In the genomic region with DNA sequence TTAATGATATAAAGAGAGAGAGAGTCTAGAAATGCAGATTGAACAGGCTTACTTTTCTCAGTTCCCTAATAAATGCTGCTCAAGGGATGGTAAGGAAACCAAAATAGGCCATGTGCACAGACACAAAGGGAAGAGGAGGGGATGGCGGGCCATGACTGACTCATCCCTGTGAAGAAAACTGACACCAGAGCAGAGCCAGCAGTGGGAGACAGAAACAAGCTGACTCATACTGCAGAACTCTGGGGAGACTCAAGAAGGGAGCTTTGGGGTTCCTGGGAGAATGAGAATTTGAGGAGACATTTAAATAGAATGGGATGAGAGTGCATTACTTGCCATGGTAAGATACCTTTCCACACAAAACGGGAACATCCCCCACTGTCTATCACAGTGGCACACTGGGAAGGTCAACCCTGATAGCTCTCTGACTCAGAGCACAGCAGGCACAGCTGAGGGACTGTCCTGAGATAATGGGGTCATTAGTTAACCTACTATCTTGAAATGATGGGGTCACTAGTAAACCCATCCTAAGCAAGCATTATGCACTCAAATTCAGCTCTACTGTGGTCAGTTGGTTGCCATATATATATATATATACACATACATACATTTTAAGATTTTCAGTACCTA, we compare ENCODE assay signal across 15 mouse cellular contexts. TPM values are rescaled to one million over a fixed set of nuclear protein-coding genes. Genes with fewer than 3 reads are reported as not detected.
A peak's percentile ranks its signal among the peaks of the same experiment; 100 is the strongest.
DNase-seq lines count a peak whose midpoint lies in the region; ATAC-seq and TF ChIP-seq lines count a peak whose summit lies in the region.
"Had no signal": no experiment of that assay in that cellular context is flagged by ENCODE, and none has a peak within 500 bp of the region (broad histone marks: within the 10 kb centered on the region; RNA-seq: fewer than 3 reads in every experiment).

No protein-coding gene starts in this region.

- H3K79me2 ChIP-seq in C2C12 (ENCODE audit: control insufficient read depth, insufficient read depth), result no peaks in the 10 kb centered on the region

- no peak for ATAC-seq in hindbrain, embryonic 12.5 days (ENCODE audit: low FRiP score)
- ATAC-seq: intestine, postnatal 0 days had no signal

- H3K9me3 ChIP-seq in hindbrain, embryonic 12.5 days (replicated peaks), result no peaks in the 10 kb centered on the region

- TF ChIP-seq CTCF in C2C12 (IDR thresholded peaks at IDR 0.05; ENCODE audit: control insufficient read depth, insufficient read depth, insufficient read length), result no peak

- no peak overlapping the region for H3K4me2 ChIP-seq in hindbrain, embryonic 12.5 days (replicated peaks)
- H3K4me2 ChIP-seq: heart, embryonic 11.5 days had no signal

- no peaks in the 10 kb centered on the region for H3K4me1 ChIP-seq in hindbrain, embryonic 12.5 days

- WGBS in hindbrain, embryonic 12.5 days, result 79% methylated on average over 2 of the region's 2 CpGs

- no peaks in the 10 kb centered on the region for H3K27me3 ChIP-seq in C2C12 (ENCODE audit: control insufficient read depth, insufficient read depth, insufficient read length)
- no peaks in the 10 kb centered on the region for H3K27me3 ChIP-seq in hindbrain, embryonic 12.5 days

- intact Hi-C loops in left cerebral cortex, postnatal 14 days (cut with DNase I), result no loop called here

- no peak overlapping the region for H3K27ac ChIP-seq in hindbrain, embryonic 12.5 days
- H3K27ac ChIP-seq: liver, embryonic 14.5 days had no signal

- no peak overlapping the region for H3K4me3 ChIP-seq in C2C12 (ENCODE audit: insufficient read depth, poor library complexity, severe bottlenecking)
- H3K4me3 ChIP-seq in hindbrain, embryonic 12.5 days, result no peak overlapping the region

- H3K9ac ChIP-seq in hindbrain, embryonic 12.5 days, result no peak overlapping the region
- H3K9ac ChIP-seq: liver, embryonic 14.5 days had no signal

- no peaks in the 10 kb centered on the region for H3K36me3 ChIP-seq in C2C12 (ENCODE audit: control insufficient read depth, insufficient read depth)
- no peaks in the 10 kb centered on the region for H3K36me3 ChIP-seq in hindbrain, embryonic 12.5 days

- no peak overlapping the region for H3ac ChIP-seq in C2C12 (ENCODE audit: control insufficient read depth, insufficient read length, low read depth)

- H3K79me3 ChIP-seq in C2C12 (ENCODE audit: low read depth), result no peaks in the 10 kb centered on the region

- DNase-seq in layer of hippocampus, adult 18-20 months (ENCODE audit: low spot score in 2 of 2), result peak; percentile 19 to 65
- no peak for DNase-seq in layer of hippocampus, postnatal 10 days (ENCODE audit: low spot score in 2 of 2)
- peak; percentile 57 to 67 for DNase-seq in adrenal gland, postnatal 36 days
- peak; percentile 32 to 44 for DNase-seq in left cerebral cortex, postnatal 14 days (ENCODE audit: low spot score in 2 of 2)
- DNase-seq in gastrocnemius, adult 18-20 months (ENCODE audit: low spot score), result no peak
- DNase-seq in spleen, postnatal 36 days (ENCODE audit: low spot score in 2 of 2), result no peak
- DNase-seq: lung, postnatal 36 days; thymus, postnatal 25 days had no signal

TF ChIP-seq in C2C12, 6 proteins besides CTCF, POLR2A, EP300 and RAD21:
- peak; percentile 82 for TF ChIP-seq MAX (IDR thresholded peaks at IDR 0.05)
- peak; percentile 62 for TF ChIP-seq MYOD1 (IDR thresholded peaks at IDR 0.05; ENCODE audit: control insufficient read depth, insufficient read length, low read depth)
- TF ChIP-seq CEBPB (IDR thresholded peaks at IDR 0.05; ENCODE audit: low read depth), result no peak
- peak; percentile 28 for TF ChIP-seq FOSL1 (IDR thresholded peaks at IDR 0.05; ENCODE audit: insufficient read depth, low read length, poor library complexity, severe bottlenecking)
- peak; percentile 19 for TF ChIP-seq USF1 (IDR thresholded peaks at IDR 0.05; ENCODE audit: low read depth)
- TF ChIP-seq MYOG (IDR thresholded peaks at IDR 0.05; ENCODE audit: control insufficient read depth, extremely low read depth, insufficient read length), result no peak
TF ChIP-seq in C2C12: peak in this region for 4.

RNA-seq across cellular contexts. Expression of a gene that starts 15.3 kb away (rescaled TPM):
- total RNA-seq in layer of hippocampus, adult 18-20 months (2021), result 10 to 100 TPM in 1 of 2 experiments, 1 to 10 TPM in 1; 8.0 to 10.9 TPM
- total RNA-seq in layer of hippocampus, postnatal 10 days (2021), result 1 to 10 TPM; 7.0 to 9.1 TPM
- not detected for polyA plus RNA-seq in C2C12 (2012; fragmentation: generic; extraction: Trizol)
- total RNA-seq in adrenal gland, postnatal 36 days (2021), result 1 to 10 TPM in 1 of 2 experiments, under 1 TPM in 1; 0.73 to 1.3 TPM
- 1 to 10 TPM; 4.2 to 7.5 TPM for total RNA-seq in left cerebral cortex, postnatal 14 days (2021)
- polyA plus RNA-seq in hindbrain, embryonic 12.5 days (2016; fragmentation: Nextera tagmentation; extraction: Ambion mirVana), result 2.2 and 2.7 TPM in 2 replicates
- total RNA-seq in gastrocnemius, adult 18-20 months (2021), result not detected
- total RNA-seq: common myeloid progenitor, adult 5-6 weeks; hematopoietic stem cell, adult 5-6 weeks had no signal
- polyA plus RNA-seq: intestine, postnatal 0 days; liver, embryonic 14.5 days had no signal

RNA-seq across cellular contexts. Expression of a gene that starts 21.7 kb away (rescaled TPM):
- total RNA-seq in layer of hippocampus, adult 18-20 months (2021), result 10 to 100 TPM; 36.0 to 37.5 TPM
- 10 to 100 TPM; 26.0 to 31.9 TPM for total RNA-seq in layer of hippocampus, postnatal 10 days (2021)
- 10.8 TPM for polyA plus RNA-seq in C2C12 (2012; fragmentation: generic; extraction: Trizol)
- total RNA-seq in adrenal gland, postnatal 36 days (2021), result 10 to 100 TPM; 43.1 to 44.2 TPM
- total RNA-seq in left cerebral cortex, postnatal 14 days (2021), result 10 to 100 TPM; 28.1 to 34.7 TPM
- 101 and 102 TPM in 2 replicates for polyA plus RNA-seq in hindbrain, embryonic 12.5 days (2016; fragmentation: Nextera tagmentation; extraction: Ambion mirVana)
- total RNA-seq in gastrocnemius, adult 18-20 months (2021), result 10 to 100 TPM; 25.7 to 26.5 TPM

Comparison
In these comparisons a context has a peak if more than half of its experiments do, and no peak if none do; other contexts are left out.
1. DNase-seq: peak in layer of hippocampus, adult 18-20 months (2 of 2), adrenal gland, postnatal 36 days (2 of 2) and left cerebral cortex, postnatal 14 days (2 of 2); none in layer of hippocampus, postnatal 10 days (0 of 2), gastrocnemius, adult 18-20 months (single experiment) and spleen, postnatal 36 days (0 of 2).